Mouse (Mus musculus) heart, embryonic 11.5 days (tissue): ENCODE measurements at regions not wholly inside any gene's neighbourhood (a gene's known extent, or its start where the extent isn't known, plus 50 kb on each side); places are given as distances from the start of the nearest gene placed in this dataset.

Source experiments
- ATAC-seq: fragments of 200-750 bp; cut with Nextera tagmentation; replicated peaks from 2 replicates; pipeline ENCODE4 v1.8.0; 2017; ENCODE audit warnings: moderate library complexity; ENCODE audit not compliant: insufficient number of reproducible peaks, low FRiP score, low TSS enrichment
- H3K27ac ChIP-seq: fragments of 300-500 bp; sonication (generic); 2 replicates; pipeline ENCODE4 v1.5.1; 2014; ENCODE audit warnings: mild to moderate bottlenecking, low read depth, low read length
- H3K27me3 ChIP-seq: fragments of 300-500 bp; sonication (generic); 2 replicates; pipeline ENCODE4 v1.6.1; 2014; ENCODE audit warnings: mild to moderate bottlenecking, low read length, mixed read lengths; ENCODE audit not compliant: control insufficient read depth, insufficient read depth
- H3K36me3 ChIP-seq: fragments of 300-500 bp; sonication (generic); 2 replicates; pipeline ENCODE4 v1.6.1; 2014; ENCODE audit warnings: mild to moderate bottlenecking, low read length, moderate library complexity, mixed read lengths; ENCODE audit not compliant: control insufficient read depth, insufficient read depth
- H3K4me1 ChIP-seq: fragments of 300-500 bp; sonication (generic); 2 replicates; pipeline ENCODE4 v1.6.1; 2014; ENCODE audit warnings: low read length; ENCODE audit not compliant: control insufficient read depth, insufficient read depth
- H3K4me2 ChIP-seq: fragments of 300-500 bp; sonication (generic); 2 replicates; pipeline ENCODE4 v1.6.1; 2014; ENCODE audit warnings: mild to moderate bottlenecking, moderate library complexity
- H3K4me3 ChIP-seq: fragments of 300-500 bp; sonication (generic); 2 replicates; pipeline ENCODE4 v1.5.1; 2014; ENCODE audit warnings: low read depth, low read length
- H3K9ac ChIP-seq: fragments of 300-500 bp; sonication (generic); 2 replicates; pipeline ENCODE4 v1.6.1; 2014; ENCODE audit warnings: mild to moderate bottlenecking, low read depth, low read length, moderate library complexity
- H3K9me3 ChIP-seq: fragments of 300-500 bp; sonication (generic); replicated peaks from 2 replicates; pipeline ENCODE4 v1.6.1; 2016; ENCODE audit warnings: low read length; ENCODE audit not compliant: control insufficient read depth
- WGBS: fragments of 180-500 bp; shearing (Covaris S2); extraction: QIAGEN DNeasy Blood & Tissue Kit; methylation state at CpG from one replicate; pipeline ENCODE4 v1.1.7; 2014; ENCODE audit not compliant: insufficient replicate concordance; 5-methylcytosine and 5-hydroxymethylcytosine counted together

DNA sequence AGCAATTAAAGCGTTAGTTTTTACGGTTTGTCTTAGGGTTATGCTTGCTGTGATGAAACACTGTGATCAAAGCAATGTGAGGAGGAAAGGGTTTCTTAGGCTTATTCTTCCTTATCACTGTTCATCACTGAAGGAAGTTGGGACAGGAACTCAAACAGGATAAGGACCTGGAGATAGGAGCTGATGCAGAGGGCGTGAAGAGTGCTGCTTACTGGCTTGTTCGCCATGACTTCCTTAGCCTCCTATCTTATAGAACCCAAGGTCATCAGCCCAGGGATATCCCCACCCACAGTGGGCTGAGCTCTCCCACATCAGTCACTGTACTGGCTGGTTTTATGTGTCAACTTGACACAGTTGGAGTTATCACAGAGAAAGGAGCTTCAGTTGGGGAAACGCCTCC is 50.4 kb upstream of the Adra1d start:
- no peak overlapping the region for H3K9ac ChIP-seq
- H3K36me3 ChIP-seq = no peaks in the 10 kb centered on the region
- no peak overlapping the region for H3K4me2 ChIP-seq
- 0 out of 2 replicates have a peak, but pooled peaks cover 2% of the 10 kb centered on the region for H3K27me3 ChIP-seq
- no peaks in the 10 kb centered on the region for H3K4me1 ChIP-seq
- no peak overlapping the region for H3K4me3 ChIP-seq
- 48% methylated on average over 5 of the region's 5 CpGs for WGBS
- H3K27ac ChIP-seq = no peak overlapping the region
- no peaks in the 10 kb centered on the region for H3K9me3 ChIP-seq
- no peak for ATAC-seq
